Mouse (Mus musculus): ENCODE measurements at regions not wholly inside any gene's neighbourhood (a gene's known extent, or its start where the extent isn't known, plus 50 kb on each side); places are given as distances from the start of the nearest gene placed in this dataset.

GRCm38 (mm10) chr19:32888616-32889305, 131.5 kb downstream of the Pten start:
- Histone ChIP-seq H3K36me3 (ENCODE audit: control insufficient read depth, insufficient read depth, low read length, poor library complexity, severe bottlenecking) (no peaks in the 10 kb centered on the region), H3K4me1 (ENCODE audit: control insufficient read depth in 2 of 2, insufficient read depth in 2 of 2, low read length in 2 of 2, poor library complexity in 1 of 2) (peaks cover 0 to 2% of the 10 kb centered on the region in 2 experiments; a peak in 1 of 4 replicates), H3K9ac (ENCODE audit: insufficient read depth, low read depth, low read length, poor library complexity, severe bottlenecking) (no peak overlapping the region), H3K9me3 (ENCODE audit: control insufficient read depth, insufficient read depth, low read depth, low read length) (no peaks in the 10 kb centered on the region), H3K27ac (ENCODE audit: insufficient read depth, low read depth, low read length, poor library complexity, severe bottlenecking) (no peak overlapping the region), H3K4me3 (ENCODE audit: insufficient read depth in 1 of 2, low read depth in 1 of 2, low read length in 2 of 2, poor library complexity in 1 of 2, severe bottlenecking in 1 of 2) (no peak overlapping the region)
- no peak for DNase-seq (ENCODE audit: low read depth, low spot score)
- in situ Hi-C loops (cut with MboI; ENCODE audit: low sequenced_read_pairs in 2 of 2, unreplicated experiment in 2 of 2), result no loop called here
- TF ChIP-seq ZNF384 (IDR thresholded peaks at IDR 0.05; ENCODE audit: low read depth, low read length) (no peak), ZC3H11A (IDR thresholded peaks at IDR 0.05; ENCODE audit: borderline replicate concordance, low read depth, low read length) (no peak), MAFK (IDR thresholded peaks at IDR 0.05; ENCODE audit: insufficient read depth, low read depth, low read length) (no peak), CHD2 (IDR thresholded peaks at IDR 0.05; ENCODE audit: low read depth, low read length) (no peak), HCFC1 (IDR thresholded peaks at IDR 0.05; ENCODE audit: borderline replicate concordance, insufficient read depth, low read length) (no peak)

DNA sequence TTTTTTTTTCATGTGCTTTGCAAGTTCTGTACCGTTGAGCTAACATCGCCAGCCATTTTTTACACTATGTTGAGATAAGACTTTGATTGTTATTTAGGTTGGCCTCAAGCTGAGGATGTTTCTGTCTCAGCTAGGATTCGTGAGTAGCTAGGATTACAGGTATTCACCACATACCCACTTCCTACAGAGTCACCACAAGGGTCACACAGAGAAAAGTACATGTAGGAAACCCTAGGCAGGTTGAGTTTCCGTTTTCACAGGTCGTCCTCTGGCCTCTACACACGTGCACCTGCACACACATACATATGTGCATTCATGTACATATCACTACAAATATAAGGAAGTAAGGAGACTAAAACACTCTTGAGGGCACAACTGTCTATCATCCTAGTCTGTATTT, 133.5 kb downstream of the Pten start:
- Histone ChIP-seq H3K4me1 (ENCODE audit: control insufficient read depth in 2 of 2, insufficient read depth in 2 of 2, low read length in 2 of 2, poor library complexity in 1 of 2) (no peaks in the 10 kb centered on the region), H3K4me3 (ENCODE audit: insufficient read depth in 1 of 2, low read depth in 1 of 2, low read length in 2 of 2, poor library complexity in 1 of 2, severe bottlenecking in 1 of 2) (no peak overlapping the region), H3K9ac (ENCODE audit: insufficient read depth, low read depth, low read length, poor library complexity, severe bottlenecking) (no peak overlapping the region), H3K27ac (ENCODE audit: insufficient read depth, low read depth, low read length, poor library complexity, severe bottlenecking) (no peak overlapping the region), H3K36me3 (ENCODE audit: control insufficient read depth, insufficient read depth, low read length, poor library complexity, severe bottlenecking) (no peaks in the 10 kb centered on the region), H3K9me3 (ENCODE audit: control insufficient read depth, insufficient read depth, low read depth, low read length) (no peaks in the 10 kb centered on the region)
- DNase-seq (ENCODE audit: low read depth, low spot score), result no peak
- in situ Hi-C loops (cut with MboI; ENCODE audit: low sequenced_read_pairs in 2 of 2, unreplicated experiment in 2 of 2), result no loop called here
- TF ChIP-seq MAFK (IDR thresholded peaks at IDR 0.05; ENCODE audit: insufficient read depth, low read depth, low read length), result no peak

- H3K4me3 ChIP-seq (ENCODE audit: insufficient read depth in 1 of 2, low read depth in 1 of 2, low read length in 2 of 2, poor library complexity in 1 of 2, severe bottlenecking in 1 of 2), result no peak overlapping the region
- no peak overlapping the region for H3K27ac ChIP-seq (ENCODE audit: insufficient read depth, low read depth, low read length, poor library complexity, severe bottlenecking)
- no peak for DNase-seq (ENCODE audit: low read depth, low spot score)
- H3K36me3 ChIP-seq (ENCODE audit: control insufficient read depth, insufficient read depth, low read length, poor library complexity, severe bottlenecking), result no peaks in the 10 kb centered on the region
- TF ChIP-seq HCFC1 (IDR thresholded peaks at IDR 0.05; ENCODE audit: borderline replicate concordance, insufficient read depth, low read length) (no peak), ZC3H11A (IDR thresholded peaks at IDR 0.05; ENCODE audit: borderline replicate concordance, low read depth, low read length) (no peak), ZNF384 (IDR thresholded peaks at IDR 0.05; ENCODE audit: low read depth, low read length) (no peak), MAFK (IDR thresholded peaks at IDR 0.05; ENCODE audit: insufficient read depth, low read depth, low read length) (no peak), CHD2 (IDR thresholded peaks at IDR 0.05; ENCODE audit: low read depth, low read length) (no peak)
- in situ Hi-C loops (cut with MboI; ENCODE audit: low sequenced_read_pairs in 2 of 2, unreplicated experiment in 2 of 2), result no loop called here
- no peaks in the 10 kb centered on the region for H3K4me1 ChIP-seq (ENCODE audit: control insufficient read depth in 2 of 2, insufficient read depth in 2 of 2, low read length in 2 of 2, poor library complexity in 1 of 2)
- no peak overlapping the region for H3K9ac ChIP-seq (ENCODE audit: insufficient read depth, low read depth, low read length, poor library complexity, severe bottlenecking)
- no peaks in the 10 kb centered on the region for H3K9me3 ChIP-seq (ENCODE audit: control insufficient read depth, insufficient read depth, low read depth, low read length)
Observed at GRCm38 (mm10) chr19:32892469-32892868, 135.2 kb downstream of the Pten start.

DNA sequence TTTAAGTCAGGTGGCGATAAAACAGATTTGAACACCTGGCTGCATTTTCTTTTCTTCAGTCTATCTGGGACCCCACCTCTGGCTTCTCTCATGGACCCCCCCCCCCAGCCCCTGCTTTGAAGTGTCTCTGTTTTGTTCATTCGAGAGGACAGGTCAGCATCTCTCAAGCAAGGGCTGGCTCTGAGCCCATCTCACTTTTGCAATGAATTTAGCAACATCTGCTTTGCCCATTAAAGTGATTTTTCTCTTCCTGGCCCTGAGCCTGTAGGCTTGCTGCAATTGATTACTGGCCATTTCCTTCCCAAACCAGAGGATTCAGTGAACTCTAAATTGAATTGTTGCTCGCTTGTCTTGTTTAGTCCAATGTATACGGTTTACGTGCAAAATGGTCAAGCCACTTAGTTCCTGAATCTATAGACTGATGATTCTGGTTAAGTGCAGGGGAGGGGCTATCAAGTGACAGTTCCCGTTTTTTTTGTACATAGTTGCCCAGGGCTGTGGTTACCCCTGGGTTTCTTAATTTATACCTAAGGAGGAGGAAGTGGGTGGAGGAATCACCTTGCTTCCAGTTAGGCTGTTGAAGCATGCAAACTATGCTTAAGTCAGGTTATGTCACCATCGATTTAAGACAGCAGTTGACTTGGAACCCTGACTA, 146.3 kb downstream of the Pten start:
- no peak overlapping the region for H3K9ac ChIP-seq (ENCODE audit: insufficient read depth, low read depth, low read length, poor library complexity, severe bottlenecking)
- in situ Hi-C loops (cut with MboI; ENCODE audit: low sequenced_read_pairs in 2 of 2, unreplicated experiment in 2 of 2), result no loop called here
- no peaks in the 10 kb centered on the region; a peak in 1 of 4 replicates for H3K4me1 ChIP-seq (ENCODE audit: control insufficient read depth in 2 of 2, insufficient read depth in 2 of 2, low read length in 2 of 2, poor library complexity in 1 of 2)
- DNase-seq (ENCODE audit: low read depth, low spot score), result no peak
- no peak overlapping the region for H3K27ac ChIP-seq (ENCODE audit: insufficient read depth, low read depth, low read length, poor library complexity, severe bottlenecking)
- H3K9me3 ChIP-seq (ENCODE audit: control insufficient read depth, insufficient read depth, low read depth, low read length), result no peaks in the 10 kb centered on the region
- no peaks in the 10 kb centered on the region for H3K36me3 ChIP-seq (ENCODE audit: control insufficient read depth, insufficient read depth, low read length, poor library complexity, severe bottlenecking)
- no peak for TF ChIP-seq ZNF384 (IDR thresholded peaks at IDR 0.05; ENCODE audit: low read depth, low read length)
- no peak for TF ChIP-seq MAFK (IDR thresholded peaks at IDR 0.05; ENCODE audit: insufficient read depth, low read depth, low read length)
- TF ChIP-seq CHD2 (IDR thresholded peaks at IDR 0.05; ENCODE audit: low read depth, low read length), result no peak
- TF ChIP-seq ZC3H11A (IDR thresholded peaks at IDR 0.05; ENCODE audit: borderline replicate concordance, low read depth, low read length), result no peak
- TF ChIP-seq HCFC1 (IDR thresholded peaks at IDR 0.05; ENCODE audit: borderline replicate concordance, insufficient read depth, low read length), result no peak
- no peak overlapping the region for H3K4me3 ChIP-seq (ENCODE audit: insufficient read depth in 1 of 2, low read depth in 1 of 2, low read length in 2 of 2, poor library complexity in 1 of 2, severe bottlenecking in 1 of 2)

Measured in ES-E14 (cell line).